Mouse (Mus musculus) left cerebral cortex, postnatal 10 days (tissue): ENCODE results near the gene Zfp366. TPM values are rescaled to one million over a fixed set of nuclear protein-coding genes. Genes with fewer than 3 reads are reported as not detected.
A peak's percentile ranks its signal among the peaks of the same experiment; 100 is the strongest.
"Not testable (repeated sequence)": the region's sequence is repeated elsewhere in the genome, so short reads cannot be mapped to it uniquely, and the experiment has no call there.

Source experiments
- DNase-seq, 2 experiments: peaks; one replicate each; pipeline ENCODE4 v3.0.0; 2021 to 2022; ENCODE audit warnings: low spot score in 2 of 2, mixed read lengths in 1 of 2; ENCODE audit errors: extremely low spot score in 1 of 2
- intact Hi-C: fragments of 180-260 bp; cut with DNase I; formaldehyde crosslinking; loops from one replicate; pipeline ENCODE4 v1.15.1; 2025
- total RNA-seq, 2 experiments: library from RNA; stranded (reverse); gene quantifications; 2 replicates each; pipeline ENCODE4 v1.2.3; 2021

Gene Zfp366
- 1 to 10 TPM; 4.7 to 5.2 TPM for total RNA-seq

DNA sequence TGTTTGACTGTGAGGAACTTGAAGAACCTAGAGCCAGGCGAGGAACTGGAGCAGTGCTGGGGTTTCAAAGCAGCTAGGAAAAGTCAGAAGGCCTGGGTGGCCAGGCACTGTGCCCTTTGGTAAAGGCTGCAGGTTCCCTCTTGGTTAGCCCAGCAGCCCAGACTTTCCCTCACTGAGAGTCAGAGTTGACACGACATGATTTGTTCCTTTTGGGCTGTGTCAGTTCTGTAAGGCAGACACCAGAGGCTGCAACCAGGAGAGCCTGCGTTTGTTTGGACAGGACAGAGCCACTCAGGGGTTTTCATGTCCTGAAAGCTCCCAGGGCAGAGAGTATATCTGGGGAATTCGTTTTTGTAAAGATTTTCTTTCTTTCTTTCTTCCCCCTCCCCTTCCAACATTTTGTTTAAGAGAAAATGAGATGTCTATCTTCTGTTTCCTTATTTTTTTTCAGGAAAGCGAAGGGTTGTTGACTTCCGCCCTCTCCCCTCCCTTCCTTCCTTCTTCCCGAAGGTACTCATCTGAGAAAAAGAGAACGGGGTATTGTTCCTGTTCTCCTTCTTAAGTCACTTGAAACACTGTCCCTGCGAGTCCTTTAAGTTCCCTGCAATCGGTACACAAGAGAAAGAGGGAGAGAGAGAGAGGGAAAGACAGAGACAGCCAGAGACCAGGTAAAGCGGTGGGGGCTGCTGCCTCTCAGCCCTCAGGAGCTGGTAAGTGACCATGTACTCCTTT is at the start of gene Zfp366:
TSS of gene Zfp366 (plus strand) at position 669 of the 732 bp plus-strand sequence.
- DNase-seq: no peak
- intact Hi-C loops: no loop called here

DNA sequence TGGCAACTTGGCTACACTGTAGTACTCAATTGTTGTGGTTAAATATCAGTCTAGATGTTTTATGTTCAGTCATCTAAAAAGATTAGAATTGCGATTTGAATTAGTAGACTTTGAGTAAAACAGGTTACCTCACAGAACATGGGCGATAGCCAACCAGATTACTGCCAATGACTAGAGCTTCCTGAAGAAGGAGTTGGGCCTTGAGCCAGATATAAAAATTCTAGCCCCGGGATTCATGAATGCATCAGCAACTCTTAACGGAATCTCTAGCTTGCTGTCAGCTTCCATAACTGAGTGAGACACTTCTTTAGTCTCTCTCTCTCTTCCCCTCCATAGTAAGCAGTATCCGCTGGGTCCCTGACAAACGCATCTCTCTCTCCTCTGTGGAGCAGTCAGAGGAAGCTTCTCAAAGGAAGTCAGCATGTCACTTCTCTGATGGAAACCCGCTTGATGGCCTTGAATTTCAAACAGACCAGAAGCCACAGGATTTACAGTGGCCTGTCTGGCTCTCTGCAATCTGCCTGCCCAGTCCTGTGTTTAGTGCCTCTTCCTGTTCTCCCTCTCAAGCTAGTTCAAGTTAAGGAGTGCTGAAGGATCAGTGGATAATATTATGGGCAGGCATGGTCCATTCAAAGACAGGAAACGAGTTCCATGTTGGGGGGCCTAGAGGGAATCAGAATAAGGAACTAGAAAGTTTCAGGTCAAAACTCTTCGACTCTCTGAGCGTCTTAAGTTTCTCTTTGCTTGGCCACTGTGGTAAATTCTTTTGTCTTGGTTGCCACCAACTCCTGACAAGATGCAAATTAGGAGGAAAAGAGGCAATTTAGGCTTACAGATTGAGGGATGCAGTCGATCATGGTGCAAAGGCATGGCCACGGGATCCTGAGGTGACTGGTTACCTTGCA is 46.0 kb upstream of the Zfp366 start:
- no peak for DNase-seq
- intact Hi-C loops: no loop called here

DNA sequence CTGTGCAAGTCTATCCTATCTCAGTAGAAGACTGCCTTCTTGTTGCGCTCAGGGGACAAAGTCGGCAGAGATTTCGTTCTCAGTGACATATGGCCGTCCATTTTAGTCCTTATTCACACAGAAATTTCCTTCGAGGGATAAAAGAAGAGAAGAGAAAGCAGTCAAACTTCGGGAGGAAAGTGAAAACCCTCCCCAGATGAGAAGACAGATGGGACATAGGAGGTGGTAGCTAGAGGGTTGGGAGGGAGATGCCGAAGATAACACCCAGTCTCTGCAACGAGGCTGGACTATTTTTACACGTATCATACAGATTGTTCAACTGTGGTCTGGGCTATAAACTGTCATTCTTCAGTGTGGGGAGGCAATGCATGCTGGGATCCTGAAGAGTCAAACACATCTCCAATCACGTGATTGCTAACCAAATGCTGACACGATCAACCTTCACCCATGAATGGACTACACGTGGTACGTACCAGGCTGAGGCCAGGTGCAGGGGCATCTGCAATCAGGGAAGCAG is 38.2 kb upstream of the Zfp366 start:
- peak in 1 of 2 experiments; percentile 71 for DNase-seq
- intact Hi-C loops: loop anchor here (5.0 kb wide), 1 partner anchor 69 kb away; no protein-coding TSS in a partner anchor

DNA sequence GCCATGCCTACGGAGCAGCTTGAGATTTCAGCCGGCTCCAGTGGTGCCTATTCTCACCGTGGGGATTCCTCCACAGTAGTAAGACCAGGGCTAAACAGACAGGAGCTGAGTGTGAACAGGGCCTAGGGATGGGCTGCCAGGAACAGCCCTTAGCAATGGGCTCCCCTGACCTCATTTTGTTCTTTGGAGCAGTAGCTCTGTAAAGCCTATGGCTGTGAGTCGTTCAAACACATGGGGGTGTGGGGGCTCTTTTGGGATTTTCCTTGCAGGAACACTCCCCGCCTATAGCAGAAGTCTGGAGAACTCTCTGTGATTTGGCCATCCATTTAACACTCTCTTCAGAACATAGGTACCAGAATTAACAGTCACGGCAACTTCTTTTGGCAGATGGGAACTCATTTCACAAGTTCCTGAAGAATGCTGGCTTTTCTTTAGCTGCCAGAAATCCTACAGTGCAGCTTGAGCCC is 36.9 kb upstream of the Zfp366 start:
- DNase-seq: peak in 1 of 2 experiments; percentile 68
- intact Hi-C loops: loop anchor here (5.0 kb wide), 1 partner anchor 70 kb away; no protein-coding TSS in a partner anchor

DNA sequence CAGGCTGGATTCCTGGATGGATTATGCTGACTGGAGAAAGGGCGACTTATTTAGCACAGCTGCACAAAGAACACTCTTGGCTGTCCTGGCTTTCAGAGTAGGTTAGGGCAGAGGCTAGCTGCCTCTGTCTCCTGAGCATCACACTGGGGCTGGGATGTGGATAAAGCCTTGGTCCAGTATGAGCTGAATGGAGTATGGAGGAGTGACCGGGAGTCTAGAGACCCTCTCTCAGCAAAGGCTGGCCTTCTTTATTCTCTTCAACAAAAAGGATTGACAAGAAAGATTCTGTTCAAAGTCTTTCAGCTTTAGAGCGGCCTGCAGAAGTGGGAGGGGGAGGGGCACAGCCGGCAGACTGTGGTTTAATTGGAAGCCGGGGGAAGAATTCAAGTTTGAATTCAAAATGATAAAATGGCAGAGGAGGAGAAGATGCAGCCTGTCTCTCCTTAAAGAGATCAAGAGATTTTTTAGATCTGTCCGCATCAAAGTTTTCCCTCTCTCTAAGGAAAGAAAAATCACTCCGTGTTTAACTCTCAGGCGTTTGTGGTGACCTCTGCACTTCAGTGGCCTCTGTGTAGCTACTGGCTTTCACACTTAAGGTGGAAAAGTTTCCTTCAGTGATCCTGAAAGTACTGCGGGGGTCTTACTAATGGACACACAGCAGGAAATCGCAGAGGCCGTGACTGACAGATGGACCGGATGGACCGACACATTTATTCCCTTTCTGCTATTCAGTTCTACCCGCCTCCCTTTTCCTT is 34.9 kb upstream of the Zfp366 start:
- no peak for DNase-seq
- intact Hi-C loops: loop anchor here (5.0 kb wide), 2 partner anchors 72 to 168 kb away; no protein-coding TSS in a partner anchor

DNA sequence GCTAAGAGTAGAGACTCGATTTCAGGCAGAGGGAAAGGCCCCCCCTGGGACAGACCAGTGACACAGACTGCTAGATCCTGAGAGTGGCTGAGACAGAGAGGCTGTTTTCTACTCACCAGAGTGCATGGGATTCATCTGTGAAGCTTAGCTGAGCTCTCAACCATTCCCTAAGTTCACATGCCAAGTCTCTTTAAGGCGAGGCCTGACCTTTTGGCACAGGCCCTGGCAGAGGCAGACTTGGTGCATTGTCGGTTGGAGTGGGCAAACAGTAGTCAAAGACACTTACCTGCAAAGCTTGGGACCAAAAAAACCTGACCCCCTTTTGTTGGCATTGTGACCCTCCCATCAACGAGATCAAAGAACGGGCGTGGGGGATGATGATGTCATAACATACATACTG is 34.0 kb upstream of the Zfp366 start:
- intact Hi-C loops: loop anchor here (5.0 kb wide), 1 partner anchor 167 kb away; no protein-coding TSS in a partner anchor
- no peak for DNase-seq

DNA sequence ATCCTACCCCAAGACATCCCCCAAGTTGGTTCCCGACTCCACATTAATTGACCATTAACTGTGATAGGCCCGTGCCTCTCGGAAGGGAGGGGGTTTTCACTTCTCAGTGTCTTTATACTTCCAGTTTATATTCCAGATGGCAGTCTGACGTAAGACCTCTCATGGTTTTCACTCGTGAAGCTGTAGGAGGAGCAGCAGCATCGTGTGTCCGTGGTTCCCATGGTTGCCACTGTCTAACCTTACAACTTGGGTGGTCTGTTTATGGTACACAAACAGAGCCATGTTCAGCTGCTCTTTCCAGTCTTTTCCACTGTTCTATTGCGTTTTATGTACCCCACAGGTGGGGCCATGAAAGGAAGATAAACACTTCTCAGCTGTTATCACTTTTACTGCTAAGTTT is 33.5 kb upstream of the Zfp366 start:
- no peak for DNase-seq
- intact Hi-C loops: loop anchor here (5.0 kb wide), 1 partner anchor 166 kb away; no protein-coding TSS in a partner anchor

DNA sequence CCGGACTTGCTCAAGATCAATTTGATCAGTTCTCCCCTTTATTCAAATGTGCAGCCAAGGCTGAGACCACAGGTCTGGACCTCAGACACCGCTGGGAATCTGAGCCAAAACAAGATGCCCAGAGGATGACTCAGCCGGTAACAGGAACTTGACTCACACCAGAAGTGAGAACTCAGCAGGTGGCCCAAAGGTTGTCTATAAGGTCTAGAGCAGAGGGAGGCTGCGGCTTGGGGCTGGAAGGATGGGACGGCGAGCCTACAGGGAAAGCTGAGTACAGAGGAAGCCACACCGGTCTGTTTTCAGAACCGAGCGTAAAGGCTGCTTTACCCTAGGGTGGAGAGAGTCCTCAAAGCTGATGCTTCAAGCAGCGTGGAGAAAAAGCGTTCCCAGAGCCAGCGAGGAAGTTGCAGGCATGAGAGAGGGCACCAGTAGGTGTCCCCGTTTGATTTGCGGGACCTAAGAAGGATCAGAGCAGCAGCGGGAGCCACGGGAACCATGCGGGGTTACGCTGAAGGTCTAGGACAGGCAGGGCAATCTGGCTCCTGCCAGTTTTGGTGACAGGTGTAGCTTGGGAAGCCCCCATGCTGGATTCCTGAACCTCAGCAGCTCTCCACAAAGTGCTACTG is 32.2 kb upstream of the Zfp366 start:
- intact Hi-C loops: loop anchor here (5.0 kb wide), 1 partner anchor 165 kb away; no protein-coding TSS in a partner anchor

DNA sequence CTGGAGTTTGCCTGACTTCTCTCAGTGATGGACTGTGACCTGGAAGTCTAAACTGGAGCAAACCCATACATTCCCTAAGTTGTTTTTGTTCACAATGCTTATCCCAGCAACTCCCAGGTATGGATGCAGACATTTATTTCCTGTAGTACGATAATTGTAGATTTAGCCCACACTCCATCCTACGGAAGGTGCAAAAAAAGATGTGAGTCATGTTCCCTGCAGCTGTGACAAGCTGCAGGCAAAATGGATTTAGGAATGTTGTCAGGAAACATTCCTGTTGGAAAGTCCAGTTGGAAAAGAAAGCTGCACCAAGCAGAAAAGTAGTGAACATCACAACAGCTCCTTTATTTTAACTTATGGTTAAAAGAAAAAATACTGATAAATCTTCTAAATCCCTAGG is 26.9 kb upstream of the Zfp366 start:
- no peak for DNase-seq
- intact Hi-C loops: no loop called here

More for the DNA sequence above, 32.2 kb upstream of the Zfp366 start:
- peak in 1 of 2 experiments; percentile 70 for DNase-seq

DNA sequence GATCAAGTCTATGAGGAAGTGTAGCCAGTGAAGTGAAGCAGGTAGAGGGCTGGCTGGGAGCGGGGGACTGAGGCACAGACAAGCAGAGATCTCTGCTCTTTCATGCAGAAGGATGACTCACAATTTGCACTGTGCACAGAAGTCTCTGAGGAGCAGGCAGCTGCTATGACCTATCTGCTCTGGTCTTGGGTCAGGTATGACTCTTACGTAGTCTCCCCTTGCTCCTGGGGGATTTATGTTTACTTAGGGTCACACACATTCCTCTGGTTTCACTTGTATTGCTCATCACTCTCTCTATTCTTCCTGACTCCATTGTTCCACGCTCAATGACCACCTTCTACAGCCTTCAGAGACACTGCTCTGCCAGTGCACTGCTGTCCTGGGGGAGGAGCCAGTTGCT is 25.9 kb upstream of the Zfp366 start:
- no peak for DNase-seq
- intact Hi-C loops: no loop called here

DNA sequence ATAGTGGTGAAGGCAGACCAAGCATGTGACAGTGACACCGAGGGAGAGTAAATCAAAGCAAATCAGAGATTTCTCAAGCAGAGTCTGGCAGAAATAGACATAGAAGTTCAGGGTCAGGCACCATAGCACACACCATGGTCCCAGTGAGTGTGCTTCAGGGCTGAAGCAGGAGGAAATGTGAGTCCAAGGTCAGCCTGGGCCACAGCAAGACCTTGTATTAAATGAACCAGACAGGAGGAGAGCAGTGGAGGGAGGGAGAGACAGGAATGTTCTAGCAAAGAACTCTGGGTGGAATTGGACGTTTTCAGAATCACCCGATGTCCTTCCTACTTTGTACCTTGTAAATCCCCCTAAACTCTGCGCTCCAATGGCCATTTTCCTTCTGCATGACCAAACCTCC is 21.6 kb upstream of the Zfp366 start:
- intact Hi-C loops: no loop called here
- no peak for DNase-seq

DNA sequence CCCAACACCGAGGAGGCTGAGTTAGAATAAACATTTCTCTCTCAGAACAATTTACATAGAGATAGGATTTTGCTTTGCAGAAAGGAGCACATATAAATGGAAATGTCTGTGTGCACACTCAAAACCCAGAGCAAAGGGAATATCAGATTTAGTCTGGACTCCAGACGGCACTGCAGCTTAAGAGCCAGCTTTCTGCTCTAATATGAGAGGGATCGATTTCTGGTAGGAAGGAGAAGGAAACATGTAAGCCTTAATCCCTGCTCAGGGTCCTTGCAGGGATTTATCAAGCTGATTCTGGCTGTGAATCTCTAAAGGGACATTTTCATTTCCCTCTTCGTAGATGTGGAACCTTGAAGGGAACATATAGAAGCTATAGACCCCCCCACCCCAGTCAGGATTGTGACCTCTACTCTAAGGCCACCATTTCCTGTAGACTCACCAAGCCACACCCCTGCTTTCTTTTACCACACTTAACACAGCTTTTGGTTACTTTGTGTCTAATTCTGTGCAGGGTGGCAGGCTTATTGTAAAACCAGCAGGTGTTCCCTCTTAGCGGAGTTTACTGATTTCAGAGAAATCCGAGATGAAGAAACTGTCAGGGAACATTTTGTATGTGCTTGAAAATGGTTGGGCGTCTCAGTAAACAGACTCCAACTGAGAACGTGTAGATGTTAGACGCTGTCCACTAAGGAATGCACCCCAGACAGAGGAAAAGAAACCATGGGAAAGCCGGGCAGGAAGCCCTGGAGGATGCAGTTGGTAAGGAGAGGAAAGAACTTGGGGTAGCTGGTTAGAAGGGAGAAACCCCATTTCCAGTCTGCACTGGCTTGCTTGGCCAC is 20.9 kb upstream of the Zfp366 start:
- DNase-seq: no peak
- intact Hi-C loops: no loop called here

DNA sequence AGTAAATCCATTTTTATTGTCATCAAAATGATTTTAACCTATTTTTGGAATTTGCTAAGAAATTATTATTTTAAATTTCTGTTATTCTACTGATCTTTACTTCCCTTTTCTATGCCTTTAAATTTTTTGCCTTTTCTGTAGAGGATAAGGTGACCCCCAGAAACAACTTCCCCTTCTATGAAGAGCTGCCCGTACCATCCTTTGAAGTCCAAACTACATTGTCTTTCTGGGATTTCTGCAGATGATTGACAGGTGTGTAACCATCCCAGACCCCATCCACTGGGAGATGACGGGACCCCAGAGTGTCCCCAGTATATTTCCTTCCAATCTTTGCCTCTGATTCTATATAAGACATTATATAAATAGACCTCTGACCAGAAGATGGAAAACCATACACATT is 20.3 kb upstream of the Zfp366 start:
- DNase-seq: no peak
- intact Hi-C loops: no loop called here

DNA sequence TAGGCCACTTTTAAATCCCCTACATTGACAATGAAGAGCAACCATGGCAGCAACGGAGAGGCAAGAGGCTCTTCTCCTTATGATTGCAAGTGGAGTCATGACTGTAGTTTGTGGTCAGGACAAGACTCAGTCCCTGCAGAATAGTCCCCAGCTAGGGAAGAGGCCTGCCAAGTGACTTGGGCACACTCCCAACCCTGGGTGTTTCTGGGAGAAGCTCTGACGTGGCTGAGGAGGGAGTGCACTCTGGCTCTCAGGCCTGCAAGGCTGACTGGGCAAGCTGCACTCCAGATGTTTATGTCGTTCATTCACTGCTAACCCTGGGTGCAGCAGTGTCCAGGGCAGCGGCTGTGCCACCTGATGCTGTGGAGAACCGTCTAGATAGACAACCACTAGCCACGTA is 15.2 kb upstream of the Zfp366 start:
- peak in 1 of 2 experiments; percentile 66 for DNase-seq
- intact Hi-C loops: loop anchor here (5.0 kb wide), 1 partner anchor 148 kb away; no protein-coding TSS in a partner anchor

DNA sequence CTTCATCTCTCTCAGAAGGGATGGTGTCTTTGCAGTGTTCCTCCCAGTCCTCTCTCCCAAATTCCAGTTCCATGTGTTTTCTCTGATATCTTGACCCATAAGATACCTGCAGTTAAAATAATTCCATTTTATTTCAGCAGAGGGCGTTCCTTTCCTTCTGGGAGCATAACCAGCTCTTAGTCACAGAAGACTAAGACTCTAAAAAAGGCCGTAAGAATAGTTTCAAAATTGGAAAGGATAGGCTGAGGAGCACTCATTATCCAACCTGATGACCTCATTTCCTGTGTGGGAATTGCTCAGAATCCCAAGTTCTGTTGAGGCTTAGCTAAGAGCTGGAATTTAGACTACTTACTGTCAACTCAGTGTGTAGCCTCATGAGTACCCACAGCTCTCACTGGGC is 14.3 kb upstream of the Zfp366 start:
- intact Hi-C loops: no loop called here
- DNase-seq: no peak

DNA sequence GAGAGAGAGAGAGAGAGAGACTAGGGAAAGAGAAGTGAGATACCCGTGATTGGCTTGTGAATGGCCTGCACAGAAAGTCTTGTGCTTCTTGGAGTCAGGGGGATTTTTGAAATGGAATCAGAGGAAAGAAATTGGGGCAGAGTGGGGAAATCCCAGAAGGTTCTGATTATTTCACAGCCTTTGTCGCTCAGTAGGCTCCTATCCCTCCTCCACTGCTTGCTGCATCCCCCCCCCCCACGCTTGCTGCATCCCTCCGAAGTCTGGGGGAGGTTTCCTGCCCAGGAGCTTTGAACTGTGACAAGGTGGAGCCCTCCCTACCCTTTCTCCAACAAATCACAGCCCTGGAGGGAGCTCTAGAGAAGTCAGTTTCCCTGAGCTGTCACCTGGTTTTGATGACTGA is 10.8 kb upstream of the Zfp366 start:
- intact Hi-C loops: no loop called here
- DNase-seq: no peak

DNA sequence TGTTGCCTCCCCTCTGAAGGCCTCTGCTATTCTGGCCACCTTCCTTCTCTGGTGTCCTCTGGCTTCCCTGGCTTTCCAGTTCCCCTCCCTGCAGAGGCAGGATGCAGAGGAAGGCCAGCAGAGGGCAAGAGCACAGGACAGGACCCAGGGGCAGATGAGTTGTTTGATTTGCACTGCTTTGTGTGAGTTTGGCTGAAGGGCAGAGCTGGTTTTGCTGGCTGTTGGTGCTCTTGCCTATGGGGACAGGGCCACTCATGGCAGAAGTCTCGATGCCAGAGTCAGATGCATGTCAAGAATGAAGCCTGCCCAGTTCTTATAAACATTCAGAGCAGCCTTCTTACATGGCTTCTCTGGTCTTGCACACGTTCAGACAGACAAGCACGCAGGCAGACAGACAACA is 1.8 kb upstream of the Zfp366 start:
- intact Hi-C loops, DNase-seq: not testable (repeated sequence)
